Mouse (Mus musculus) heart, embryonic 12.5 days (tissue): ENCODE data around the gene Syt10. TPM values are rescaled to one million over a fixed set of nuclear protein-coding genes. Genes with fewer than 3 reads are reported as not detected.
A peak's percentile ranks its signal among the peaks of the same experiment; 100 is the strongest.
"Not testable (repeated sequence)": the region's sequence is repeated elsewhere in the genome, so short reads cannot be mapped to it uniquely, and the experiment has no call there.

ENCODE experiments used
- ATAC-seq: fragments of 200-750 bp; cut with Nextera tagmentation; 2 replicates; pipeline ENCODE4 v1.8.0; 2017; ENCODE audit warnings: moderate TSS enrichment, moderate library complexity; ENCODE audit not compliant: insufficient number of reproducible peaks, low FRiP score
- H3K27ac ChIP-seq: fragments of 300-500 bp; sonication (generic); 2 replicates; pipeline ENCODE4 v1.5.1; 2016; ENCODE audit warnings: mild to moderate bottlenecking, moderate library complexity; ENCODE audit not compliant: poor library complexity, severe bottlenecking
- H3K27me3 ChIP-seq: fragments of 300-500 bp; sonication (generic); replicated peaks from 2 replicates; pipeline ENCODE4 v1.6.1; 2016; ENCODE audit warnings: mild to moderate bottlenecking, moderate library complexity
- H3K36me3 ChIP-seq: fragments of 300-500 bp; sonication (generic); 2 replicates; pipeline ENCODE4 v1.6.1; 2016; ENCODE audit warnings: mild to moderate bottlenecking, moderate library complexity
- H3K4me1 ChIP-seq: fragments of 300-500 bp; sonication (generic); replicated peaks from 2 replicates; pipeline ENCODE4 v1.6.1; 2016; ENCODE audit warnings: mild to moderate bottlenecking
- H3K4me2 ChIP-seq: fragments of 300-500 bp; sonication (generic); 2 replicates; pipeline ENCODE4 v1.6.1; 2016; ENCODE audit warnings: mild to moderate bottlenecking, moderate library complexity
- H3K4me3 ChIP-seq: fragments of 300-500 bp; sonication (generic); 2 replicates; pipeline ENCODE4 v1.5.1; 2016; ENCODE audit warnings: mild to moderate bottlenecking
- H3K9ac ChIP-seq: fragments of 300-500 bp; sonication (generic); 2 replicates; pipeline ENCODE4 v1.6.1; 2016; ENCODE audit warnings: mild to moderate bottlenecking, moderate library complexity
- H3K9me3 ChIP-seq: fragments of 300-500 bp; sonication (generic); replicated peaks from 2 replicates; pipeline ENCODE4 v1.6.1; 2016; ENCODE audit warnings: mild to moderate bottlenecking, moderate library complexity
- WGBS: fragments of 180-500 bp; shearing (Covaris S2); methylation state at CpG from one replicate; pipeline ENCODE4 v1.1.7; 2016; 5-methylcytosine and 5-hydroxymethylcytosine counted together
- microRNA-seq: library from miRNA; unstranded; fragments of <30 nt; microRNA quantifications from one replicate; pipeline ENCODE4, GENCODE M21; 2017
- polyA plus RNA-seq: library from polyadenylated mRNA; unstranded; fragments of >200 nt; fragmentation: Nextera tagmentation; extraction: Ambion mirVana; gene quantifications from 2 replicates; pipeline ENCODE4 v1.2.1, GENCODE M21; 2016

The Syt10 gene
- not detected in 2 replicates for polyA plus RNA-seq

GRCm38 (mm10) chr15:89841364-89842017 is at the start of gene Syt10:
Gene Syt10 (minus strand): TSS chr15:89841860.
- H3K36me3 ChIP-seq: no peaks in the 10 kb centered on the region
- H3K27me3 ChIP-seq: peaks cover 34% of the 10 kb centered on the region
- peak within 1 kb of the TSS; percentile 55 for H3K4me3 ChIP-seq
- under 1% methylated on average over 53 of the region's 53 CpGs for WGBS
- peak within 1 kb of the TSS; percentile 38; the same call in 1 of the 2 replicates for H3K9ac ChIP-seq
- no peak within 1 kb of the TSS for H3K27ac ChIP-seq
- no peaks in the 10 kb centered on the region for H3K9me3 ChIP-seq
- H3K4me2 ChIP-seq: peak within 1 kb of the TSS; percentile 90
- 0 out of 2 replicates have a peak, but pooled peaks cover 6% of the 10 kb centered on the region for H3K4me1 ChIP-seq
- peak; percentile 59 for ATAC-seq

- H3K9ac ChIP-seq: no peak overlapping the region
- 86% methylated on average over 2 of the region's 2 CpGs for WGBS
- no peak overlapping the region for H3K4me3 ChIP-seq
- H3K36me3 ChIP-seq: no peaks in the 10 kb centered on the region
- no peak overlapping the region for H3K27ac ChIP-seq
- no peak for ATAC-seq
- H3K4me2 ChIP-seq: no peak overlapping the region
- H3K9me3 ChIP-seq: no peaks in the 10 kb centered on the region
- H3K4me1 ChIP-seq: no peaks in the 10 kb centered on the region
- H3K27me3 ChIP-seq: no peaks in the 10 kb centered on the region
Observed at GRCm38 (mm10) chr15:89883799-89884198, 42.1 kb upstream of the Syt10 start.

GRCm38 (mm10) chr15:89878981-89879380 is 37.3 kb upstream of the Syt10 start:
- Histone ChIP-seq H3K27me3 (no peaks in the 10 kb centered on the region), H3K4me2 (no peak overlapping the region), H3K4me1 (no peaks in the 10 kb centered on the region), H3K27ac (no peak overlapping the region), H3K9ac (no peak overlapping the region), H3K9me3 (no peaks in the 10 kb centered on the region), H3K36me3 (no peaks in the 10 kb centered on the region), H3K4me3 (no peak overlapping the region)
- ATAC-seq: no peak
- WGBS: 80% methylated on average over 2 of the region's 2 CpGs

GRCm38 (mm10) chr15:89816098-89816497 is 25.6 kb downstream of the Syt10 start:
- no peak for ATAC-seq
- Histone ChIP-seq H3K27me3 (no peaks in the 10 kb centered on the region), H3K9ac (no peak overlapping the region), H3K27ac (no peak overlapping the region), H3K4me1 (no peaks in the 10 kb centered on the region), H3K4me2 (no peak overlapping the region), H3K4me3 (no peak overlapping the region), H3K9me3 (no peaks in the 10 kb centered on the region), H3K36me3 (no peaks in the 10 kb centered on the region)
- 73% methylated on average over 10 of the region's 10 CpGs for WGBS

GRCm38 (mm10) chr15:89804478-89804877 is 37.2 kb downstream of the Syt10 start:
- no peak overlapping the region for H3K9ac ChIP-seq
- no peaks in the 10 kb centered on the region for H3K36me3 ChIP-seq
- no peak overlapping the region for H3K27ac ChIP-seq
- H3K27me3 ChIP-seq: no peaks in the 10 kb centered on the region
- H3K4me1 ChIP-seq: no peaks in the 10 kb centered on the region
- no peak overlapping the region for H3K4me3 ChIP-seq
- WGBS: 83% methylated on average over 3 of the region's 3 CpGs
- H3K9me3 ChIP-seq: no peaks in the 10 kb centered on the region
- H3K4me2 ChIP-seq: no peak overlapping the region
- no peak for ATAC-seq

GRCm38 (mm10) chr15:89779928-89780327 is 61.7 kb downstream of the Syt10 start:
- H3K36me3 ChIP-seq: no peaks in the 10 kb centered on the region
- no peaks in the 10 kb centered on the region for H3K27me3 ChIP-seq
- no peak overlapping the region for H3K27ac ChIP-seq
- ATAC-seq: no peak
- peak overlapping the region; percentile 3; the same call in 1 of the 2 replicates for H3K4me2 ChIP-seq
- H3K9me3 ChIP-seq: no peaks in the 10 kb centered on the region
- no peak overlapping the region for H3K9ac ChIP-seq
- H3K4me3 ChIP-seq: no peak overlapping the region
- 74% methylated on average over 9 of the region's 9 CpGs for WGBS
- no peaks in the 10 kb centered on the region for H3K4me1 ChIP-seq

- not testable (repeated sequence) for H3K27ac ChIP-seq, H3K9ac ChIP-seq, H3K4me3 ChIP-seq, H3K4me1 ChIP-seq, H3K9me3 ChIP-seq, H3K4me2 ChIP-seq, ATAC-seq, H3K36me3 ChIP-seq, H3K27me3 ChIP-seq
- WGBS: 78% methylated on average over 13 of the region's 13 CpGs
Observed at GRCm38 (mm10) chr15:89766016-89766415, 75.6 kb downstream of the Syt10 start.

GRCm38 (mm10) chr15:89733611-89734010 is 108.0 kb downstream of the Syt10 start:
- Histone ChIP-seq H3K27me3 (no peaks in the 10 kb centered on the region), H3K27ac (no peak overlapping the region), H3K4me1 (no peaks in the 10 kb centered on the region), H3K9me3 (no peaks in the 10 kb centered on the region; the same call in 1 of the 2 replicates), H3K4me3 (no peak overlapping the region), H3K9ac (no peak overlapping the region), H3K36me3 (no peaks in the 10 kb centered on the region), H3K4me2 (no peak overlapping the region)
- 69% methylated on average over 3 of the region's 3 CpGs for WGBS
- no peak for ATAC-seq

Small RNA genes within 50 kb of the gene (microRNA-seq; reads per million reads assigned to microRNA genes)
- not detected for gene Gm24643

Other genes with a start within 250 kb of the Syt10 start
- 20.3 and 21.1 TPM in 2 replicates for gene Rabl2, start 249.9 kb downstream of the Syt10 start, polyA plus RNA-seq